Comparison of ENCODE assay signal across 16 mouse cellular contexts in the genomic region with DNA sequence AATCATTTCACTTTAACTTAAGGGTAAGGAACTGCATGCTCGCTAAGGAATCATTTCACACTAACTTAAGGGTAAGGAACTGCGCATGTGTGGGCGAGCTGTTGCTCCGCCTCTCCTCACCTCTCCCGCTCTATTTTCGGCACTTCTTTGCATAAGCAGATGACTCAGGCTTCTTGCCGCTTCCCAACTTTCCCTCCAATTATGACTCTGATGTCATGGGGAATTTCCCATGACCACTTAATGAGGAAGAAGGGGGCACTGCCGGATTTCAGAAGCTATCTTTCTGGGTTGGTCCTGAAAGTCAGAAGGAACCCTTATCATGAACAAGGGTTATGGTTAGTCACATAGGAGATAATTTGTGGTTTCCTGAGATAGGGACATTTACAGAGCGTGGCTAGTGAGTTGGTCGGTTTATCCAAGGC. TPM values are rescaled to one million over a fixed set of nuclear protein-coding genes. Genes with fewer than 3 reads are reported as not detected.
A peak's percentile ranks its signal among the peaks of the same experiment; 100 is the strongest.
DNase-seq lines count a peak whose midpoint lies in the region; ATAC-seq and TF ChIP-seq lines count a peak whose summit lies in the region.
"Had no signal": no experiment of that assay in that cellular context is flagged by ENCODE, and none has a peak within 500 bp of the region (broad histone marks: within the 10 kb centered on the region; RNA-seq: fewer than 3 reads in every experiment).

No protein-coding gene starts in this region.

- no peaks in the 10 kb centered on the region for H3K9me3 ChIP-seq in liver, postnatal 0 days (ENCODE audit: low read length)
- H3K9me3 ChIP-seq: heart, embryonic 15.5 days; intestine, embryonic 15.5 days; limb, embryonic 12.5 days had no signal

- DNase-seq in liver, adult 2 months (ENCODE audit: extremely low read depth, low read depth, low spot score), result peak; percentile 25
- no peak for DNase-seq in liver, postnatal 0 days
- peak; percentile 71 for DNase-seq in MN1 (ENCODE audit: low spot score)
- DNase-seq in left cerebral cortex, adult 2 months (ENCODE audit: extremely low spot score in 1 of 2, low spot score in 2 of 2), result peak; percentile 54 to 55
- peak; percentile 92 for DNase-seq in telencephalon, adult 2 months (ENCODE audit: low read depth, low spot score)
- DNase-seq in adrenal gland, adult (ENCODE audit: inconsistent age in 2 of 2, low spot score in 1 of 2), result no peak
- DNase-seq in urinary bladder, adult 2 months (ENCODE audit: low spot score), result no peak
- DNase-seq: adrenal gland, postnatal 10 days; gastrocnemius, postnatal 10 days; kidney, postnatal 36 days; lung, adult 2 months had no signal

- no peaks in the 10 kb centered on the region for H3K27me3 ChIP-seq in liver, adult 2 months (ENCODE audit: control insufficient read depth, insufficient read depth, low read length)
- H3K27me3 ChIP-seq in liver, postnatal 0 days (ENCODE audit: insufficient read depth, low read length), result no peaks in the 10 kb centered on the region
- H3K27me3 ChIP-seq: heart, embryonic 15.5 days; intestine, embryonic 15.5 days had no signal

- TF ChIP-seq EP300 in liver, postnatal 0 days (IDR thresholded peaks at IDR 0.05; ENCODE audit: low read depth), result no peak

- no peaks in the 10 kb centered on the region for H3K36me3 ChIP-seq in liver, adult 2 months (ENCODE audit: control insufficient read depth, insufficient read depth, low read length)
- no peaks in the 10 kb centered on the region for H3K36me3 ChIP-seq in liver, postnatal 0 days (replicated peaks; ENCODE audit: insufficient read depth, low read length)
- H3K36me3 ChIP-seq: heart, embryonic 15.5 days; intestine, embryonic 15.5 days; limb, embryonic 12.5 days had no signal

- H3K4me1 ChIP-seq in liver, adult 2 months (ENCODE audit: control insufficient read depth, insufficient read depth, low read length), result peaks cover 5% of the 10 kb centered on the region; the same call in 1 of the 2 replicates
- no peaks in the 10 kb centered on the region for H3K4me1 ChIP-seq in liver, postnatal 0 days (ENCODE audit: insufficient read depth)
- H3K4me1 ChIP-seq: intestine, embryonic 15.5 days; limb, embryonic 12.5 days had no signal

- no peak overlapping the region for H3K27ac ChIP-seq in liver, adult 2 months (replicated peaks; ENCODE audit: insufficient read depth, low read depth, low read length)
- no peak overlapping the region for H3K27ac ChIP-seq in liver, postnatal 0 days (ENCODE audit: low read depth)
- peak overlapping the region; percentile 65 for H3K27ac ChIP-seq in left cerebral cortex, adult 2 months
- H3K27ac ChIP-seq: heart, embryonic 15.5 days; intestine, embryonic 15.5 days; limb, embryonic 12.5 days had no signal

- H3K79me2 ChIP-seq in liver, adult 2 months (ENCODE audit: control insufficient read depth, insufficient read depth, low read length), result no peaks in the 10 kb centered on the region

- no peak for TF ChIP-seq CTCF in liver, adult 2 months (IDR thresholded peaks at IDR 0.05; ENCODE audit: low read depth, low read length)
- no peak for TF ChIP-seq CTCF in liver, postnatal 0 days (IDR thresholded peaks at IDR 0.05; ENCODE audit: low read depth)
- no peak for TF ChIP-seq CTCF in left cerebral cortex, adult 2 months (IDR thresholded peaks at IDR 0.05)

- H3K9ac ChIP-seq in liver, adult 2 months (ENCODE audit: low read depth, low read length), result no peak overlapping the region
- no peak overlapping the region for H3K9ac ChIP-seq in liver, postnatal 0 days (replicated peaks)
- H3K9ac ChIP-seq: heart, embryonic 15.5 days; intestine, embryonic 15.5 days; limb, embryonic 12.5 days had no signal

- TF ChIP-seq POLR2A in liver, adult 2 months (IDR thresholded peaks at IDR 0.05; ENCODE audit: extremely low read depth, insufficient read depth, low read length), result no peak

- ATAC-seq in liver, postnatal 0 days, result no peak
- ATAC-seq: intestine, embryonic 15.5 days had no signal

- WGBS in liver, adult 2 months, result 78% methylated on average over 10 of the region's 10 CpGs
- 45% methylated on average over 10 of the region's 10 CpGs for WGBS in liver, postnatal 0 days (ENCODE audit: insufficient replicate concordance)

- intact Hi-C loops in left cerebral cortex, adult 2 months (cut with DNase I), result loop anchor here (10.0 kb wide), 1 partner anchor 1707 kb away; no protein-coding TSS in a partner anchor

- H3K4me2 ChIP-seq in liver, postnatal 0 days (ENCODE audit: low read depth, low read length), result no peak overlapping the region
- H3K4me2 ChIP-seq: heart, embryonic 15.5 days; intestine, embryonic 15.5 days; limb, embryonic 12.5 days had no signal

- H3K4me3 ChIP-seq in liver, adult 2 months (ENCODE audit: insufficient read depth, low read depth, low read length), result no peak overlapping the region
- H3K4me3 ChIP-seq in liver, postnatal 0 days (ENCODE audit: low read depth, low read length), result no peak overlapping the region
- H3K4me3 ChIP-seq in left cerebral cortex, adult 2 months, result no peak overlapping the region
- H3K4me3 ChIP-seq: heart, embryonic 15.5 days; intestine, embryonic 15.5 days; limb, embryonic 12.5 days; megakaryocyte, embryonic 14.5 days had no signal

RNA-seq across cellular contexts. Expression of gene Poc1b, which starts 25.3 kb away (rescaled TPM):
- 1.8 and 2.3 TPM in 2 replicates for total RNA-seq in liver, adult 2 months (2014; rRNA removed)
- polyA plus RNA-seq in liver, adult 2 months (2012; rRNA removed), result 1.7 and 2.0 TPM in 2 replicates
- polyA plus RNA-seq in liver, postnatal 0 days (2015; fragmentation: Nextera tagmentation; extraction: Ambion mirVana), result 3.9 TPM in 2 replicates
- total RNA-seq in left cerebral cortex, adult 2 months (2021), result 1 to 10 TPM; 5.8 to 8.4 TPM
- polyA plus RNA-seq in urinary bladder, adult 2 months (2012; rRNA removed), result 16.6 and 19.3 TPM in 2 replicates

RNA-seq across cellular contexts. Expression of gene Galnt4, which starts 26.4 kb away (rescaled TPM):
- total RNA-seq in liver, adult 2 months (2014; rRNA removed), result 6.6 and 6.9 TPM in 2 replicates
- polyA plus RNA-seq in liver, adult 2 months (2012; rRNA removed), result 1.0 and 1.3 TPM in 2 replicates
- polyA plus RNA-seq in liver, postnatal 0 days (2015; fragmentation: Nextera tagmentation; extraction: Ambion mirVana), result 2.2 and 2.6 TPM in 2 replicates
- 1 to 10 TPM; 2.3 to 2.4 TPM for total RNA-seq in left cerebral cortex, adult 2 months (2021)
- polyA plus RNA-seq in urinary bladder, adult 2 months (2012; rRNA removed), result 4.8 and 8.2 TPM in 2 replicates

RNA-seq across cellular contexts. Expression of gene Phxr2, which starts 44.5 kb away (rescaled TPM):
- total RNA-seq in liver, adult 2 months (2014; rRNA removed), result not detected in 2 replicates
- polyA plus RNA-seq in liver, adult 2 months (2012; rRNA removed), result not detected in 2 replicates
- polyA plus RNA-seq in liver, postnatal 0 days (2015; fragmentation: Nextera tagmentation; extraction: Ambion mirVana), result not detected in 2 replicates
- not detected for total RNA-seq in left cerebral cortex, adult 2 months (2021)
- polyA plus RNA-seq in urinary bladder, adult 2 months (2012; rRNA removed), result not detected in 2 replicates
- total RNA-seq: adrenal gland, postnatal 10 days; ES-E14; gastrocnemius, postnatal 10 days had no signal
- polyA plus RNA-seq: heart, embryonic 15.5 days; intestine, embryonic 15.5 days; lung, adult 2 months had no signal

Comparison
In these comparisons a context has a peak if more than half of its experiments do, and no peak if none do; other contexts are left out.
1. DNase-seq: peak in liver, adult 2 months (single experiment), MN1 (single experiment), left cerebral cortex, adult 2 months (2 of 2) and telencephalon, adult 2 months (single experiment); none in liver, postnatal 0 days (single experiment), adrenal gland, adult (0 of 2) and urinary bladder, adult 2 months (single experiment).